Mouse (Mus musculus) MEL (cell line): ENCODE data around the gene Calm3.

Source experiments
- BHLHE40 ChIP-seq: IDR thresholded peaks from 2 replicates; pipeline ENCODE4 v1.6.1; 2012; ENCODE audit warnings: low read depth, mild to moderate bottlenecking, inconsistent platforms, low read length, improper control_type of control experiment, borderline replicate concordance
- CHD2 ChIP-seq: IDR thresholded peaks from 2 replicates; pipeline ENCODE4 v1.6.1; 2011; ENCODE audit warnings: low read length, improper control_type of control experiment
- CTCF ChIP-seq, 3 experiments: IDR thresholded peaks in 2 of 3; conservative IDR thresholded peaks in 1 of 3; 2 replicates each; pipeline ENCODE4 v1.5.1; 2011 to 2012; ENCODE audit warnings: low read length in 3 of 3, low read depth in 2 of 3, mild to moderate bottlenecking in 2 of 3, improper control_type of control experiment in 1 of 3, inconsistent platforms in 1 of 3, mixed read lengths in 1 of 3, moderate library complexity in 1 of 3; ENCODE audit not compliant: control insufficient read depth in 1 of 3, insufficient read depth in 1 of 3, poor library complexity in 1 of 3, severe bottlenecking in 1 of 3
- E2F4 ChIP-seq: IDR thresholded peaks from 2 replicates; pipeline ENCODE4 v1.6.1; 2011; ENCODE audit warnings: low read depth, low read length, improper control_type of control experiment, borderline replicate concordance
- EP300 ChIP-seq, 2 experiments: IDR thresholded peaks; 2 replicates each; pipeline ENCODE4 v1.6.1; 2011; ENCODE audit warnings: improper control_type of control experiment in 2 of 2, low read length in 2 of 2, low read depth in 1 of 2, mild to moderate bottlenecking in 1 of 2
- MEF2A ChIP-seq: IDR thresholded peaks from 2 replicates; pipeline ENCODE4 v1.6.1; 2014; ENCODE audit warnings: low read depth, mild to moderate bottlenecking, inconsistent platforms, low read length, improper control_type of control experiment; ENCODE audit not compliant: poor library complexity, insufficient replicate concordance, severe bottlenecking; ENCODE audit errors: extremely low read depth
- MYC ChIP-seq: IDR thresholded peaks from 2 replicates; pipeline ENCODE4 v1.6.1; 2011; ENCODE audit warnings: low read depth, mild to moderate bottlenecking, low read length, improper control_type of control experiment, moderate library complexity
- NRF1 ChIP-seq: IDR thresholded peaks from 2 replicates; pipeline ENCODE4 v1.6.1; 2014; ENCODE audit warnings: low read depth, mild to moderate bottlenecking, inconsistent platforms, low read length, improper control_type of control experiment, moderate library complexity; ENCODE audit not compliant: poor library complexity, insufficient read depth, severe bottlenecking
- POLR2A ChIP-seq, 2 experiments: IDR thresholded peaks; 2 replicates each; pipeline ENCODE4 v1.6.1; 2011 to 2012; ENCODE audit warnings: low read length in 2 of 2, mild to moderate bottlenecking in 2 of 2, control low read depth in 1 of 2, improper control_type of control experiment in 1 of 2, low read depth in 1 of 2, moderate library complexity in 1 of 2; ENCODE audit not compliant: control insufficient read depth in 1 of 2, insufficient read depth in 1 of 2, poor library complexity in 1 of 2
- POLR2AphosphoS5 ChIP-seq: IDR thresholded peaks from 2 replicates; pipeline ENCODE4 v1.6.1; 2012; ENCODE audit warnings: low read depth, borderline replicate concordance, mild to moderate bottlenecking, inconsistent platforms, low read length, moderate library complexity, mixed read lengths
- SIN3A ChIP-seq: IDR thresholded peaks from 2 replicates; pipeline ENCODE4 v1.6.1; 2012; ENCODE audit warnings: low read length, improper control_type of control experiment, inconsistent platforms
- TAL1 ChIP-seq: IDR thresholded peaks from 2 replicates; pipeline ENCODE4 v1.6.1; 2012; ENCODE audit warnings: mild to moderate bottlenecking, inconsistent platforms, low read length, moderate library complexity, mixed read lengths

DNA sequence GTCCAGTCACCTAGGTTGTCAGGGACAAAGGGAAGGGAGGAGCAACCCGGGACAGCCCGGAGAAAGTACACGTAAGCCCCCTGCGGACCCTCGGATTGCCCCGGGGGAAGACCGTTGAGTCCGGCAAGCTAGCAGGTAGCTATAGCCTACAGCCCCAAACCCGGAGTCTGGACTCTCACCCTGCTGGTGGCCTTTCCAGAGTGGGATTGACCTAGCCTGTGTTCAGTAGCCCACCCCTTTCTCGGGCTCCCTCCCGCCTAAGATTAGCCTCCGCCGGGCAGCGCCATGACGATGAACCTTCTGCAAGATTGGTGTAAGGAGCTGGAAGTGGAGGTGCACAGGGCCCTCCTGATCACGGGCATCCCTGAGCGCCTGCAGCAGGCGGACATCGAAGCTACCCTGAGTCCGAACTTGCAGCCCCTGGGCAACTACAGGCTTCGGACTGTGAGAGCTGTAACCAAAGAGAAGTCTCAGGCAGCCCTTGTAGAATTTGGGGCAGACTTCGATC lies 20.9 kb upstream of the Calm3 start:
- TF ChIP-seq EP300 (IDR thresholded peaks at IDR 0.05; ENCODE audit: low read depth in 1 of 2, low read length in 2 of 2), result no peak
- TF ChIP-seq E2F4, result no peak
- no peak for TF ChIP-seq POLR2A (IDR thresholded peaks at IDR 0.05; ENCODE audit: control insufficient read depth in 1 of 2, insufficient read depth in 1 of 2, low read depth in 1 of 2, low read length in 2 of 2, poor library complexity in 1 of 2)
- TF ChIP-seq TAL1, result no peak
- TF ChIP-seq MYC, result no peak
- TF ChIP-seq MEF2A, result no peak
- TF ChIP-seq SIN3A, result no peak
- no peak for TF ChIP-seq CTCF (IDR thresholded peaks at IDR 0.05 in 2 of 3, conservative IDR thresholded peaks at IDR 0.05 in 1 of 3; ENCODE audit: control insufficient read depth in 1 of 3, insufficient read depth in 1 of 3, low read depth in 2 of 3, low read length in 3 of 3, poor library complexity in 1 of 3, severe bottlenecking in 1 of 3)
- TF ChIP-seq BHLHE40, result no peak
- TF ChIP-seq CHD2, result no peak
- TF ChIP-seq NRF1, result no peak
- TF ChIP-seq POLR2AphosphoS5, result no peak
